Mouse (Mus musculus): ENCODE results near the gene Zfp9. TPM values are rescaled to one million over a fixed set of nuclear protein-coding genes. Genes with fewer than 3 reads are reported as not detected.

Zfp9 gene
- polyA plus RNA-seq, 1 experiment from 2014 or later = 5.2 TPM

GRCm38 (mm10) chr6:118431502-118431901 is 47.6 kb downstream of the Zfp9 start:
- peaks cover 47% of the 10 kb centered on the region for H3K36me3 ChIP-seq
- no peak overlapping the region for H3K4me3 ChIP-seq
- H3K9ac ChIP-seq = no peak overlapping the region
- H3K27me3 ChIP-seq = no peaks in the 10 kb centered on the region
- no peak for ATAC-seq (replicated peaks; ENCODE audit: insufficient number of reproducible peaks, insufficient read depth, low FRiP score, low read depth)
- H3K4me2 ChIP-seq = no peak overlapping the region
- 86% methylated on average over 4 of the region's 4 CpGs for WGBS
- no peaks in the 10 kb centered on the region for H3K4me1 ChIP-seq (replicated peaks)
- H3K27ac ChIP-seq = no peak overlapping the region
- H3K9me3 ChIP-seq (replicated peaks) = peaks cover 8% of the 10 kb centered on the region

- no peak overlapping the region for H3K9ac ChIP-seq
- H3K27ac ChIP-seq = no peak overlapping the region
- no peak overlapping the region for H3K4me2 ChIP-seq
- H3K36me3 ChIP-seq = peaks cover 39% of the 10 kb centered on the region
- no peak overlapping the region for H3K4me3 ChIP-seq
- no peaks in the 10 kb centered on the region for H3K27me3 ChIP-seq
- no peaks in the 10 kb centered on the region for H3K4me1 ChIP-seq (replicated peaks)
- no peak for ATAC-seq (replicated peaks; ENCODE audit: insufficient number of reproducible peaks, insufficient read depth, low FRiP score, low read depth)
- H3K9me3 ChIP-seq (replicated peaks) = peaks cover 8% of the 10 kb centered on the region
- WGBS = 90% methylated on average over 1 of the region's 1 CpGs
Measured at GRCm38 (mm10) chr6:118426666-118427065, 52.5 kb downstream of the Zfp9 start.

GRCm38 (mm10) chr6:118419050-118419920 is 59.8 kb downstream of the Zfp9 start, which contains the start of gene Bms1:
Gene Bms1 (minus strand): TSS chr6:118419474.
- H3K4me1 ChIP-seq (replicated peaks) = peaks cover 14% of the 10 kb centered on the region
- ATAC-seq (replicated peaks; ENCODE audit: insufficient number of reproducible peaks, insufficient read depth, low FRiP score, low read depth) = peak; percentile 98
- WGBS = under 1% methylated on average over 67 of the region's 67 CpGs

More at GRCm38 (mm10) chr6:118419050-118419920, 59.8 kb downstream of the Zfp9 start, which contains the start of gene Bms1:
- peaks cover 29% of the 10 kb centered on the region for H3K36me3 ChIP-seq
- peak within 1 kb of the TSS; percentile 89 for H3K27ac ChIP-seq
- H3K9ac ChIP-seq = peak within 1 kb of the TSS; percentile 97
- peak within 1 kb of the TSS; percentile 65 for H3K4me2 ChIP-seq
- H3K4me3 ChIP-seq = peak within 1 kb of the TSS; percentile 99
- no peaks in the 10 kb centered on the region for H3K9me3 ChIP-seq (replicated peaks)
- no peaks in the 10 kb centered on the region for H3K27me3 ChIP-seq

Small RNA genes lying within 50 kb of the gene (microRNA-seq; reads per million reads assigned to microRNA genes)
- not detected for gene Gm25953

Other genes starting within 250 kb of the Zfp9 start
- gene Bms1, start 59.8 kb downstream of the Zfp9 start, polyA plus RNA-seq (2015; fragmentation: Nextera tagmentation; extraction: Ambion mirVana) = 17.3 and 21.9 TPM in 2 replicates
- gene Zfp248, start 23.8 kb downstream of the Zfp9 start, polyA plus RNA-seq (2015; fragmentation: Nextera tagmentation; extraction: Ambion mirVana) = 3.8 and 5.4 TPM in 2 replicates
- gene Ankrd26, start 82.9 kb upstream of the Zfp9 start, polyA plus RNA-seq (2015; fragmentation: Nextera tagmentation; extraction: Ambion mirVana) = 6.2 and 7.1 TPM in 2 replicates

Measured in heart, embryonic 15.5 days (tissue).